Mouse (Mus musculus) G1E (cell line): ENCODE measurements around the gene Olfr784. TPM values are rescaled to one million over a fixed set of nuclear protein-coding genes. Genes with fewer than 3 reads are reported as not detected.
"Not testable (repeated sequence)": the region's sequence is repeated elsewhere in the genome, so short reads cannot be mapped to it uniquely, and the experiment has no call there.

ENCODE experiments used
- ATAC-seq: 2 replicates; pipeline ENCODE4 v1.8.0; 2016; ENCODE audit warnings: mild to moderate bottlenecking; ENCODE audit not compliant: insufficient number of reproducible peaks, poor library complexity, low FRiP score, severe bottlenecking; ENCODE audit errors: extremely low read depth
- DNase-seq: peaks from one replicate; pipeline ENCODE4 v3.0.0; 2012; ENCODE audit warnings: low spot score
- H3K27me3 ChIP-seq: 2 replicates; pipeline ENCODE4 v1.6.1; 2012; ENCODE audit warnings: mild to moderate bottlenecking, low read length, inconsistent platforms; ENCODE audit not compliant: insufficient read depth
- H3K36me3 ChIP-seq: replicated peaks from 2 replicates; pipeline ENCODE3; 2012; ENCODE audit warnings: mild to moderate bottlenecking, inconsistent platforms
- H3K4me1 ChIP-seq: 2 replicates; pipeline ENCODE4 v1.6.1; 2012; ENCODE audit warnings: low read depth, low read length, inconsistent platforms, mixed read lengths; ENCODE audit not compliant: insufficient read depth
- H3K4me3 ChIP-seq: 2 replicates; pipeline ENCODE4 v1.5.1; 2012; ENCODE audit warnings: low read depth, mild to moderate bottlenecking, inconsistent platforms, low read length, moderate library complexity, mixed read lengths
- H3K9me3 ChIP-seq: replicated peaks from 2 replicates; pipeline ENCODE4 v1.6.1; 2012; ENCODE audit warnings: inconsistent platforms
- CTCF ChIP-seq: IDR thresholded peaks from 2 replicates; pipeline ENCODE4 v1.5.1; 2012; ENCODE audit warnings: low read depth, low read length, inconsistent platforms, mixed read lengths
- GATA1 ChIP-seq: IDR thresholded peaks from 2 replicates; pipeline ENCODE4 v1.6.1; 2012; ENCODE audit warnings: borderline replicate concordance, low read length, inconsistent platforms, mixed read lengths
- GATA2 ChIP-seq: IDR thresholded peaks from 2 replicates; pipeline ENCODE4 v1.6.1; 2012; ENCODE audit warnings: low read depth, low read length, inconsistent platforms, borderline replicate concordance
- POLR2AphosphoS5 ChIP-seq: IDR thresholded peaks from 2 replicates; pipeline ENCODE4 v1.6.1; 2012; ENCODE audit warnings: low read depth, low read length, inconsistent platforms; ENCODE audit not compliant: insufficient replicate concordance
- TAL1 ChIP-seq: conservative IDR thresholded peaks from 2 replicates; pipeline ENCODE4 v1.6.1; 2012; ENCODE audit warnings: low read depth, low read length, inconsistent platforms, mixed read lengths
- polyA plus RNA-seq: library from polyadenylated mRNA; stranded (reverse); fragments of >175 nt; gene quantifications from 2 replicates; pipeline ENCODE4 v1.2.3, GENCODE M21; 2012
- total RNA-seq, 2 experiments: library from RNA; stranded (forward) in 1 of 2; stranded (reverse) in 1 of 2; fragments of 200-1000 nt in 1 of 2; fragments of >200 nt in 1 of 2; fragmentation: Nextera tagmentation in 1 of 2; gene quantifications; 2 replicates each; pipeline ENCODE4 v1.2.3; 2014 to 2017

Gene Olfr784
- total RNA-seq (2014; fragmentation: Nextera tagmentation) = not detected in 2 replicates
- total RNA-seq (2017) = 0.12 and 0.16 TPM in 2 replicates
- polyA plus RNA-seq = not detected in 2 replicates

- ATAC-seq (no peak), DNase-seq (no peak)
- TF ChIP-seq GATA1 (no peak), TAL1 (no peak), POLR2AphosphoS5 (no peak), GATA2 (no peak), CTCF (no peak)
- no peak within 1 kb of the TSS for H3K4me3 ChIP-seq
- H3K36me3 ChIP-seq = no peaks in the 10 kb centered on the region
- H3K4me1 ChIP-seq = no peaks in the 10 kb centered on the region
- H3K27me3 ChIP-seq = no peaks in the 10 kb centered on the region
- H3K9me3 ChIP-seq = no peaks in the 10 kb centered on the region
Observed at GRCm38 (mm10) chr10:129383783-129384182, at the start of gene Olfr784. TSS of gene Olfr784 (plus strand) at chr10:129384083.

GRCm38 (mm10) chr10:129348550-129348949 lies 35.3 kb upstream of the Olfr784 start, which contains the start of gene Olfr782:
TSS of gene Olfr782 (plus strand) at chr10:129348850.
- ATAC-seq (no peak), DNase-seq (no peak)
- Histone ChIP-seq H3K4me3 (no peak within 1 kb of the TSS), H3K9me3 (no peaks in the 10 kb centered on the region), H3K36me3 (no peaks in the 10 kb centered on the region), H3K4me1 (no peaks in the 10 kb centered on the region), H3K27me3 (no peaks in the 10 kb centered on the region)
- no peak for TF ChIP-seq TAL1
- no peak for TF ChIP-seq CTCF
- no peak for TF ChIP-seq POLR2AphosphoS5
- no peak for TF ChIP-seq GATA1
- no peak for TF ChIP-seq GATA2

DNA sequence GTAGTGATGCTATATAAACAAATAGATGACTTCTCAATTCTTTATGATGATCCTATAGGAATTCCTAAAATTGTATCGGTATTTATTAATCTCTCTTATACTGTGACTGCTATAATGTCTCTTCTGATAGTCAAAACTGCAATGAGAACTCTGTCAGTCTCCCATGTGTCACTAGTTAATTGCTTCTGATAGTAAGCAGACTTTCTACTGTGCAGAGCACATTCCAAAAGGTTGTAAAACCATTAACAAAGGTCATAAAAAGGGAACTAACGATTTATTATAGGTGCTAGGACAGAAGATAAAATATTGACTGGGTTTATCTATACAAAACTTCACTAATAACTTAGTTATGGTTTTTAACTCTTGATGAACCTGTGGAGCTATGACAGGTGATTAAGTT lies 31.4 kb upstream of the Olfr784 start:
- not testable (repeated sequence) for DNase-seq, H3K36me3 ChIP-seq, H3K4me1 ChIP-seq, H3K27me3 ChIP-seq, H3K9me3 ChIP-seq, ATAC-seq, H3K4me3 ChIP-seq

DNA sequence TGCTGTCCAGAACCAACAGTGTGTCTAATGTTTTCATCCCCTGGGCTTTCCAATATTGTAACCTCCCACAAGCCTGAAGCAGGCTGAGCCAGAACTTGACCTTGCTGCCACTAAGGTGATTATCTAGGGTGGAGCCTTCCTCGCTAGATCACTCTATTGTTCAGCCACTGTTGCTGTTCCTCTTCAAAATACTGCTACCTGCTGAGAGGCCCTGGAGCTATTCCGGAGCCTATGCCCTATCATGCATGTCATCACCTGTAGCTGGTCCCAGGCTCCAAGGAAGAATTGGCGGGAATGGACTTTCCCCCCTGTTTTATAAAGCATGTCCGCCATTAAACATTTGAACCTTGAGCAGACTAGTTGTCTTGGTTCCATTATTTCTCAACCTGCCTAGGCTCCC lies 27.4 kb upstream of the Olfr784 start:
- DNase-seq, H3K4me1 ChIP-seq, ATAC-seq, H3K36me3 ChIP-seq, H3K27me3 ChIP-seq, H3K4me3 ChIP-seq, H3K9me3 ChIP-seq: not testable (repeated sequence)

GRCm38 (mm10) chr10:129357307-129357706 lies 26.6 kb upstream of the Olfr784 start:
- no peak for DNase-seq
- H3K9me3 ChIP-seq = no peaks in the 10 kb centered on the region
- H3K27me3 ChIP-seq = no peaks in the 10 kb centered on the region
- no peak for ATAC-seq
- no peaks in the 10 kb centered on the region for H3K4me1 ChIP-seq
- TF ChIP-seq TAL1 = no peak
- no peak for TF ChIP-seq GATA2
- no peak for TF ChIP-seq POLR2AphosphoS5
- no peak for TF ChIP-seq GATA1
- TF ChIP-seq CTCF = no peak
- H3K36me3 ChIP-seq = no peaks in the 10 kb centered on the region
- H3K4me3 ChIP-seq = no peak overlapping the region

DNA sequence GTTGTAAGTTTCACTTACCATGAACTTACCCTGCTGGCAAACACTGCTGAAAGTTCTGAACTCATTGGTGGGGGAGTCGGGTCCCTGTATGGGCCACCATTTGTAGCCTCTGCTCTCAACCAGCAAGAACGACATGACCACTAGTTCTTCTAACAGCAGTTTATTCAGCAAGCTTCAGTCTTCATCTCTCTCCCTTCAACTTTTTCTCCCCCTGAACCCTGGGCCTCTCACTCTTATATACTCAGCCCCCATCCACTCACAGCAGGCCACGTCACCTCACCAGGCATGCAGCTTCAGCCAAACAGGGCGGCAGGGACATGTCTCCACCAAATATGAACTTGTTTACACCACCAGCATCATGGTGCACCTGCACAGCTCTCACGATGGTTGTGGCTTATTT lies 9.8 kb upstream of the Olfr784 start:
- DNase-seq, H3K27me3 ChIP-seq, H3K36me3 ChIP-seq, H3K4me3 ChIP-seq, H3K9me3 ChIP-seq, H3K4me1 ChIP-seq, ATAC-seq: not testable (repeated sequence)

DNA sequence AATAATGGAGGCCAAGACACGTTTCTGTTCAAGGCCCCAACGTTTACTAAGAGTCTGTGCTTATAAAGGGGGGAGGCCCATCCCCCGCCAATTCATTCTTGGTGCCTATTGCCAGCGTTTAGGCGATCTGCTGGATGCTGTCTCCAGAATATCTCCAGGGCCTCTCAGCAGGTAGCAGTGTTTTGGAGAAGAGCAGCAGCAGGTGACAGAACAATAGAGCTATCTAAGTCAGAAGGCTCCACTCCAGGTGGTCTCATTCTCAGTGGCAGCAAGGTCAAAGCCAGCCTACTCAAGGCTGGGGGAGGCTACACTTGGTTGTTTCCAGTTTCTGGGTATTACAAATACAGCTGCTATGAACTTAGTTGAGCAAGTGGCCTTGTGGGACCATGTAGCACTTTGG lies 17.0 kb downstream of the Olfr784 start:
- ATAC-seq (no peak), DNase-seq (no peak)
- H3K36me3 ChIP-seq = no peaks in the 10 kb centered on the region
- no peaks in the 10 kb centered on the region for H3K4me1 ChIP-seq
- TF ChIP-seq CTCF = no peak
- no peak for TF ChIP-seq TAL1
- TF ChIP-seq GATA2 = no peak
- no peak for TF ChIP-seq GATA1
- no peak for TF ChIP-seq POLR2AphosphoS5
- H3K9me3 ChIP-seq = no peaks in the 10 kb centered on the region
- no peak overlapping the region for H3K4me3 ChIP-seq
- no peaks in the 10 kb centered on the region for H3K27me3 ChIP-seq

GRCm38 (mm10) chr10:129405126-129405525 lies 21.2 kb downstream of the Olfr784 start, which contains the start of gene Olfr785:
TSS of gene Olfr785 (plus strand) at chr10:129405426.
- no peaks in the 10 kb centered on the region for H3K9me3 ChIP-seq
- H3K4me1 ChIP-seq = no peaks in the 10 kb centered on the region
- DNase-seq (no peak), ATAC-seq (no peak)
- TF ChIP-seq POLR2AphosphoS5 (no peak), TAL1 (no peak), CTCF (no peak), GATA1 (no peak), GATA2 (no peak)
- no peaks in the 10 kb centered on the region for H3K27me3 ChIP-seq
- no peaks in the 10 kb centered on the region for H3K36me3 ChIP-seq
- H3K4me3 ChIP-seq = no peak within 1 kb of the TSS
